Mouse (Mus musculus) ES-E14 (cell line): ENCODE results near the gene 1700001K19Rik.
"Not testable (repeated sequence)": the region's sequence is repeated elsewhere in the genome, so short reads cannot be mapped to it uniquely, and the experiment has no call there.

Experiments
- CHD2 ChIP-seq: IDR thresholded peaks from 2 replicates; pipeline ENCODE4 v1.6.1; 2014; ENCODE audit warnings: mild to moderate bottlenecking, low read depth, low read length, inconsistent platforms
- ZC3H11A ChIP-seq: IDR thresholded peaks from 2 replicates; pipeline ENCODE4 v1.6.1; 2012; ENCODE audit warnings: low read depth, mild to moderate bottlenecking, inconsistent platforms, low read length, borderline replicate concordance
- ZNF384 ChIP-seq: IDR thresholded peaks from 2 replicates; pipeline ENCODE4 v1.6.1; 2012; ENCODE audit warnings: low read depth, low read length, inconsistent platforms

DNA sequence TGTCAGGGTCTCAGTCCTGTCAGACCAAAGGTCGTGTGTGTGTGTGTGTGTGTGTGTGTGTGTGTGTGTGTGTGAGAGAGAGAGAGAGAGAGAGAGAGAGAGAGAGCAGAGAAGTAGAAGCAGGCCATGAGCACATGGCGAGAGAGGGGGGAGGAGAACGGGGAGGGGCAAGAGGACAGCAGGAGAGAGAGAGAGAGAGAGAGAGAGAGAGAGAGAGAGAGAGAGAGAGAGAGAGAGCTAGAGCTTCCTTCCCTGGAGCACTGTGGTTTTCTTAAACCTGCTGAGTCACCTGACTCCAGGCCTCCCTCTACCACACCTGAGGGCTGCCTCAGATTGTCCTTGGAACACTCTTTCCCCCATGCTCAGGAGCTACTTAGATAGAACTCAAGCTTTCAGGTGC, 18.9 kb upstream of the 1700001K19Rik start:
- TF ChIP-seq ZNF384, CHD2, ZC3H11A: not testable (repeated sequence)
